Mouse (Mus musculus): ENCODE measurements around the gene Gm21731. TPM values are rescaled to one million over a fixed set of nuclear protein-coding genes. Genes with fewer than 3 reads are reported as not detected.
"Not testable (repeated sequence)": the region's sequence is repeated elsewhere in the genome, so short reads cannot be mapped to it uniquely, and the experiment has no call there.

Gm21731 gene
- polyA plus RNA-seq, 1 experiment from 2014 or later: not detected

- H3K27me3 ChIP-seq (ENCODE audit: control insufficient read depth, insufficient read depth, low read length); H3K9me3 ChIP-seq (replicated peaks; ENCODE audit: control insufficient read depth, low read length); H3K4me1 ChIP-seq (ENCODE audit: control insufficient read depth, insufficient read depth, low read length); H3K9ac ChIP-seq (ENCODE audit: low read depth, low read length); H3K36me3 ChIP-seq (ENCODE audit: control insufficient read depth, insufficient read depth, low read length); ATAC-seq (replicated peaks; ENCODE audit: insufficient number of reproducible peaks, low FRiP score, low TSS enrichment); H3K4me3 ChIP-seq (ENCODE audit: low read depth, low read length); H3K27ac ChIP-seq (ENCODE audit: low read depth, low read length); H3K4me2 ChIP-seq: not testable (repeated sequence)
- WGBS (ENCODE audit: insufficient replicate concordance): 88% methylated on average over 3 of the region's 3 CpGs
These were observed 20.1 kb downstream of the Gm21731 start for GRCm38 (mm10) chr13:120258817-120259658.

GRCm38 (mm10) chr13:120259718-120260117 lies 20.8 kb downstream of the Gm21731 start:
- not testable (repeated sequence) for H3K4me1 ChIP-seq (ENCODE audit: control insufficient read depth, insufficient read depth, low read length); ATAC-seq (replicated peaks; ENCODE audit: insufficient number of reproducible peaks, low FRiP score, low TSS enrichment); H3K4me3 ChIP-seq (ENCODE audit: low read depth, low read length); H3K9ac ChIP-seq (ENCODE audit: low read depth, low read length); H3K27ac ChIP-seq (ENCODE audit: low read depth, low read length); H3K27me3 ChIP-seq (ENCODE audit: control insufficient read depth, insufficient read depth, low read length); H3K36me3 ChIP-seq (ENCODE audit: control insufficient read depth, insufficient read depth, low read length); H3K4me2 ChIP-seq; H3K9me3 ChIP-seq (replicated peaks; ENCODE audit: control insufficient read depth, low read length)
- 67% methylated on average over 3 of the region's 3 CpGs for WGBS (ENCODE audit: insufficient replicate concordance)

GRCm38 (mm10) chr13:120262870-120263269 lies 24.0 kb downstream of the Gm21731 start, which contains the start of gene AF067061:
AF067061 (plus strand) TSS chr13:120263114.
- not testable (repeated sequence) for H3K9me3 ChIP-seq (replicated peaks; ENCODE audit: control insufficient read depth, low read length); H3K36me3 ChIP-seq (ENCODE audit: control insufficient read depth, insufficient read depth, low read length); H3K27ac ChIP-seq (ENCODE audit: low read depth, low read length); ATAC-seq (replicated peaks; ENCODE audit: insufficient number of reproducible peaks, low FRiP score, low TSS enrichment); H3K9ac ChIP-seq (ENCODE audit: low read depth, low read length); H3K27me3 ChIP-seq (ENCODE audit: control insufficient read depth, insufficient read depth, low read length); H3K4me2 ChIP-seq; H3K4me3 ChIP-seq (ENCODE audit: low read depth, low read length); H3K4me1 ChIP-seq (ENCODE audit: control insufficient read depth, insufficient read depth, low read length)
- WGBS (ENCODE audit: insufficient replicate concordance): 77% methylated on average over 2 of the region's 2 CpGs

- not testable (repeated sequence) for H3K27me3 ChIP-seq (ENCODE audit: control insufficient read depth, insufficient read depth, low read length); H3K4me3 ChIP-seq (ENCODE audit: low read depth, low read length); H3K4me2 ChIP-seq; ATAC-seq (replicated peaks; ENCODE audit: insufficient number of reproducible peaks, low FRiP score, low TSS enrichment); H3K9ac ChIP-seq (ENCODE audit: low read depth, low read length); H3K9me3 ChIP-seq (replicated peaks; ENCODE audit: control insufficient read depth, low read length); H3K27ac ChIP-seq (ENCODE audit: low read depth, low read length); H3K4me1 ChIP-seq (ENCODE audit: control insufficient read depth, insufficient read depth, low read length); H3K36me3 ChIP-seq (ENCODE audit: control insufficient read depth, insufficient read depth, low read length)
- 20% methylated on average over 2 of the region's 2 CpGs for WGBS (ENCODE audit: insufficient replicate concordance)
These were observed 38.9 kb downstream of the Gm21731 start for GRCm38 (mm10) chr13:120277837-120278236.

GRCm38 (mm10) chr13:120278784-120279183 lies 39.9 kb downstream of the Gm21731 start:
- Histone ChIP-seq H3K27ac (ENCODE audit: low read depth, low read length) (no peak overlapping the region), H3K9me3 (replicated peaks; ENCODE audit: control insufficient read depth, low read length) (no peaks in the 10 kb centered on the region), H3K36me3 (ENCODE audit: control insufficient read depth, insufficient read depth, low read length) (no peaks in the 10 kb centered on the region), H3K4me2 (no peak overlapping the region), H3K4me3 (ENCODE audit: low read depth, low read length) (no peak overlapping the region), H3K4me1 (ENCODE audit: control insufficient read depth, insufficient read depth, low read length) (no peaks in the 10 kb centered on the region), H3K27me3 (ENCODE audit: control insufficient read depth, insufficient read depth, low read length) (no peaks in the 10 kb centered on the region), H3K9ac (ENCODE audit: low read depth, low read length) (no peak overlapping the region)
- no peak for ATAC-seq (replicated peaks; ENCODE audit: insufficient number of reproducible peaks, low FRiP score, low TSS enrichment)
- WGBS (ENCODE audit: insufficient replicate concordance): 86% methylated on average over 9 of the region's 9 CpGs

Other genes starting within 250 kb of the Gm21731 start
- gene Gm36079, start 212.1 kb upstream of the Gm21731 start, polyA plus RNA-seq (2014; fragmentation: Nextera tagmentation; extraction: Ambion mirVana): not detected in 2 replicates
- gene Gm21188, start 186.9 kb upstream of the Gm21731 start, polyA plus RNA-seq (2014; fragmentation: Nextera tagmentation; extraction: Ambion mirVana): not detected in 2 replicates
- gene Gm20767, start 98.9 kb upstream of the Gm21731 start, polyA plus RNA-seq (2014; fragmentation: Nextera tagmentation; extraction: Ambion mirVana): not detected in 2 replicates
- not detected in 2 replicates for gene Gm21818, start 66.7 kb upstream of the Gm21731 start, polyA plus RNA-seq (2014; fragmentation: Nextera tagmentation; extraction: Ambion mirVana)
- not detected in 2 replicates for gene Gm21762, start 23.2 kb upstream of the Gm21731 start, polyA plus RNA-seq (2014; fragmentation: Nextera tagmentation; extraction: Ambion mirVana)
- not detected in 2 replicates for gene AF067061, start 24.0 kb downstream of the Gm21731 start, polyA plus RNA-seq (2014; fragmentation: Nextera tagmentation; extraction: Ambion mirVana)
- gene BC147527, start 61.3 kb downstream of the Gm21731 start, polyA plus RNA-seq (2014; fragmentation: Nextera tagmentation; extraction: Ambion mirVana): not detected in 2 replicates
- gene Tcstv3, start 77.8 kb downstream of the Gm21731 start, polyA plus RNA-seq (2014; fragmentation: Nextera tagmentation; extraction: Ambion mirVana): not detected in 2 replicates